Mouse (Mus musculus) urinary bladder, adult 2 months (tissue): ENCODE data around the gene Prkg1. TPM values are rescaled to one million over a fixed set of nuclear protein-coding genes. Genes with fewer than 3 reads are reported as not detected.
"Not testable (repeated sequence)": the region's sequence is repeated elsewhere in the genome, so short reads cannot be mapped to it uniquely, and the experiment has no call there.

Experiments used
- DNase-seq: peaks from one replicate; pipeline ENCODE4 v3.0.0; 2022; ENCODE audit warnings: low spot score
- polyA plus RNA-seq: library from polyadenylated mRNA; depleted of rRNA; stranded (reverse); fragments of >200 nt; gene quantifications from 2 replicates; pipeline ENCODE4 v1.2.3, GENCODE M21; 2012

The Prkg1 gene
- polyA plus RNA-seq, 1 experiment = 4.1 TPM

DNA sequence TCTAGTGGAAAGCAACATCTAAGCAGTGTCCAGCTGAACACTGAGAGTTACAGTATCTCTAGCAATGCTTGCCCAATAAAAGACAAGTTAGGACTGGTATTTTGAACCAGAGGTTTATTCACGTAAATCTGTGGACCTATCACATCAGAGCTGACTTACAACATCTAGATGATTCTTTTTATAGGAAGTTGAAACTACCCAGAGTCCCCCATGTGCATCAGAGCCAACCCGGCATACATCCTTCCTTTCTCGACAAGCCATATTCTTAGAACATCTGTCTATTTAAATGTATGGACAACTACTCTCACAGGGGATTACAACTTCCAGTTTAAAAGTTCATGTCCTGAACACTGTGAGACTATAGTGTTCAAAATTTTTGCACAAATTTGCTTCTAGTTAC lies 460.1 kb downstream of the Prkg1 start:
- DNase-seq = no peak

DNA sequence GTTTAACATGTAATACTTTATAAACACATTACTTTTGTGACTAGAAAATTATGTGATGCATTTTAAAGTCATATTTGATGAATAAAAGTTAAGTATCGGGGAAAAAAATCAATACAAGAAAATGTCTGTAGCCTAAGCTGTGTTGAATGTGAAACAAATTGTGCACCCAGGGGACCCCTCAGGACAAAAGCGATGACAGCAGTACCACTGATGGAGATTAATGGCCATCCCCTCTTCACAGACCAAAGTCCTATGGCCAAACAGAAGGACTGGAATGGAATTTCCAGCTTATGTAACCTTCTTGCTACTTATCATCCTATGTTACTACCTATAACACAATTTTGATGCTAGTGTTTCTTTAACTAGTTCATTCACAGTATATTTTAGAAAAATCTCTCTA lies 473.6 kb downstream of the Prkg1 start:
- no peak for DNase-seq

- no peak for DNase-seq
Measured at GRCm38 (mm10) chr19:31284581-31284980, 480.3 kb downstream of the Prkg1 start.

DNA sequence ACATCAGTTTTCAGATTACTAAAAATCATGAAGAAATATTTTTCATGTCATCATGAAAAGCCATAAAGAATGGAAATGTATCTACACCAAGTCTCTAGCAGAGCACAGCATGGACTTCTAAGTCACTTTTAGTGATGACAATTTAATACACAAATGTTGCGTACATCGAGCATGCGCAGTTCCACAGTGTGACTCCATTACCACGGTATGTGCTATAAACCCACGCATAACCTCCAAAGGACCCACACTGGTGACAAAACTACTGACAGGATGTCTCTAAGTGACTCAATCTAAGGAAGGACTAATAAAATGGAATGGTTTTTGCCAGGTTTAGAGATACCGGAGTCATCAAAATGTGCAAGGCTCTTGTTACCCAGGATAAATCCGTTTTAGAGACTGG lies 480.7 kb downstream of the Prkg1 start:
- DNase-seq = no peak

DNA sequence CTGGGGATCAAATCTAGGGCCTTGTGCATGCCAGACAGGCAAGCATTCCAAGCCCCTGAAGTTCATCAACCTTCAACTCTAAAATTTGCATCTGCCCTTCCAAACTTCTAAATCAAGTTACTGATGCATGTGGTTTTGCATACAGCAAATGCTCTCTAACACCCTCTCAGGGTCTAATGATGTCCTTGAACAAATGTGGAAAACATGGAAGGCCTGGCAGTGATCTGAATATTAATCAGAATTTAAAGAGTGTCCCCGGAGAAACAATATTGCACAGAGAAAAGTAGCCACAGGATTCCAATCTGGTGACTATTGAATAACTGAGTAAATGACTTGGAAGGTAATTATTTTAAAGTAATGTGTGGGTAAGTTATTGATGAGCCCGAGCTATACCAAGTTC lies 481.2 kb downstream of the Prkg1 start:
- DNase-seq = no peak

DNA sequence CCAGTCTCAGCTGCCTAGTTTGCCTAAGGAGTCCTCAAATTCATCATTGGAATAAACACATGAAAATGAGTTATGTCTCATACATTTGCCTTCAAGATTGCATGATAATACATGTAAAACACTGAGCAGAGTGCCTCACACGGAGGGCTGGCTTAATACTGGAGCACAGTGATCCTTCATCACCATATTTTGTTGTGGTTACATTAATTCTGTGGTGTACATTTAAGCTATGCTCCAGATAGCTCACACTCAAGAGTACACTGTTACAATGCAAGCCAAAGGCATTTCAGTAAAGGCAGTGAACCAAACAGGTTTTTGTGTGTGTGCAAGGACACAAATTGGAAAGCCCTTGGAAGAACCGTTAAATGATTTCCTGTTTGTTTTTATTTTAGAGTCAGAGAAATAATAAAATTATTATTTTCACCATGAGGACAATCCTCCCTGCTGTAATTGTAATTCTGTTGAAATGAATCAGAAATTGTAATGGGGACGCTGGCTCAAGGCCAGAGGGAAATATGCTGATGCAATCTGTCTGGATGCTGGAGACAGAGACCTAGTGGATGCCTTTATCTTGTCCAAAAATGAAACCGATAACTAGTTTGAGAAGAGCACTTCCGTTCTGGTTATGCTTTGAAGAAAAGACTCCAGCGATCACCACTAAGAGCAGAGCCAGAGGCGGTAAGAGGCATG lies 484.9 kb downstream of the Prkg1 start:
- no peak for DNase-seq

- DNase-seq = no peak
Measured at GRCm38 (mm10) chr19:31262438-31262837, 502.4 kb downstream of the Prkg1 start.

- no peak for DNase-seq
Measured at GRCm38 (mm10) chr19:31260494-31260893, 504.3 kb downstream of the Prkg1 start.

DNA sequence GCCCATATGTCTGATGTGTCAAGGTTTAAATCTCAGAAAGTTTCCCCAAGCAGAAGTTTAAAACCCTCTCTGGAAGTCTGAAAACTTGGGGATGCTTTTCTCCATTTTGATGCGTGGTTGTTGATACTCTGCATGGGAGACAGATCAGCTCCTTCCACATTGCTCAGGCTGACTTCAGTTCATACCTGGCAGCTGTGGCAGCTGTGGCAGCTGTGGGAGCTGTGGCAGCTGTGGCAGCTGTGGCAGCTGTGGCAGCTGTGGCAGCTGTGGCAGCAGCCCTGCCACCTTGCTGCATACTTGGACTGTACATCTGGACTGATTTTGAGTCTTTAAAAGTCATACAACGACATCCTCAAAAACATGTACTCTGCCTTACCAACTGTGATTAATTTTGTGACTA lies 509.1 kb downstream of the Prkg1 start:
- no peak for DNase-seq

GRCm38 (mm10) chr19:31232410-31232809 lies 532.4 kb downstream of the Prkg1 start:
- no peak for DNase-seq

GRCm38 (mm10) chr19:31228385-31228784 lies 536.4 kb downstream of the Prkg1 start:
- DNase-seq = no peak

- DNase-seq = no peak
Measured at GRCm38 (mm10) chr19:31223457-31223856, 541.4 kb downstream of the Prkg1 start.

- not testable (repeated sequence) for DNase-seq
Measured at GRCm38 (mm10) chr19:31219261-31219660, 545.6 kb downstream of the Prkg1 start.

DNA sequence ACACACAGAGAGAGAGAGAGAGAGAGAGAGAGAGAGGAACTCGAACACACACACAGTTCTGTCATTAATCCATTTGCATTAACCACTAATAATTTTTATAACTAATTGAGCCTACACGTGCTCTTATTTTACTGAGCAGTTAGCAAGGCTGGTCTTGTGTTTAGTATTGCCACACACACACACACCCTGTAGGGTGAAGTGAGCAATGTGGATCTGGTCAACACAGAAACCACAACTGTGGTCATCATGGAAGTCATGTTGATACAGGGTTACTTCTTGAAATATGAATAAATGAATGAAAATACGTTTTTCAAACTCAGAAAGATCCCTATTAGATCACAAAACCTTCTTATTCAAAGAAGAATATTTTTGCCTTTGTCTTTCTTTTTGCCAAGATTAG lies 554.0 kb downstream of the Prkg1 start:
- DNase-seq = no peak

DNA sequence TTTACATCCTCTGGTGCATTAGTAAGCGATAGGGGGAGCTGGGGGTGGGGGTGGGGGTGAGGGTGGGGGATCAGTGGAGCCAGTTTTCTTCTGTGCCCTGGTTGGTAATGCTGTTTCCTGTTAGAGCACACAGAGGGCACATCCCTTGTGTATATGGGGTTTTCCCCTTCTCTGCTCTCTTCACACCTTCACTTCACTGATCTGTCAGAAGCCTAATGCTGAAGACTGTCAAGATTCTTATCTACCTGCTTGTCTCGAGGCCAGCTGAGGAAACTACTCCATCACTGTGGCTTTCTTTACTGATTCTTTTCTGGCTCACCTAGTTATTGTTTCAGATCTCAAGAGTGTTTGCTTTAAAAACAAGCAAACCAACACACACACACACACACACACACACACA lies 554.4 kb downstream of the Prkg1 start:
- DNase-seq = no peak

DNA sequence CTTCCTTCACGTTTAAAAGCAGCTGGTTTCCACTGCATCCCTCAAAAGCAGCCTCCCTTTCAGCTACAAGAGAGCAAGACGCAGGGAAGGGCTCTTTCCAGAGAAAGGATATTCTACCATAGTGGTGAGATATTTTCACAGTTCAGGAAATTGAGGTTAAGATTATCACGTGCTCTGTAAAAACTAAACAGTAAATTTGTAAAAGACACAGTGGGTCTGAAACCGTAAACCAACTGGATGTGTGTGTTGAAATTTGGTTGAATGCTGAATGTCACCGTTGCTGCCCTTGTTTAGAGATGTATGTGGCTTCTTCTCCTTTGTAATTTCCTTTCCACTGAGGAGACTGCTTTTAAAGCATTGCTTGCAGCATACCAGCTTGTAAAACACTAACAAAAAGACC lies 565.2 kb downstream of the Prkg1 start:
- no peak for DNase-seq

GRCm38 (mm10) chr19:31198461-31198860 lies 566.4 kb downstream of the Prkg1 start:
- no peak for DNase-seq

DNA sequence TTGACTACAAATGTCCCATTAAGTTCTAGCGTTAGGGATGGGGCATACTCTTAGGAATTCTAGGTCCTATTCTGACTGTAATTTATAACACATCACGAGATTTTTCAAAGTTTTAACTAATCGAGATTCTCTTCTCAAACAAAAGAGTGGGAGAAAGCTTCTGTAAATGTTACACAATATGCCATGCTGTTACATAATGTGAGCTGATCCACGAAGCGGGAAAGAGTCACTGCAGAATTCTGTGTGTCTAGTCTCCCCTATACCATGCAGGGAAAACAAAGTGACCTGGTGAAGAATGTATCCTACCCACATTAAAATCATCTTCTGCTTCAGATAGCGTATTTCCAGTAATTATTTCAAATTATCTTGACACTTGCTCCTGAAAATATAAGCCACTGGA lies 567.8 kb downstream of the Prkg1 start:
- no peak for DNase-seq

DNA sequence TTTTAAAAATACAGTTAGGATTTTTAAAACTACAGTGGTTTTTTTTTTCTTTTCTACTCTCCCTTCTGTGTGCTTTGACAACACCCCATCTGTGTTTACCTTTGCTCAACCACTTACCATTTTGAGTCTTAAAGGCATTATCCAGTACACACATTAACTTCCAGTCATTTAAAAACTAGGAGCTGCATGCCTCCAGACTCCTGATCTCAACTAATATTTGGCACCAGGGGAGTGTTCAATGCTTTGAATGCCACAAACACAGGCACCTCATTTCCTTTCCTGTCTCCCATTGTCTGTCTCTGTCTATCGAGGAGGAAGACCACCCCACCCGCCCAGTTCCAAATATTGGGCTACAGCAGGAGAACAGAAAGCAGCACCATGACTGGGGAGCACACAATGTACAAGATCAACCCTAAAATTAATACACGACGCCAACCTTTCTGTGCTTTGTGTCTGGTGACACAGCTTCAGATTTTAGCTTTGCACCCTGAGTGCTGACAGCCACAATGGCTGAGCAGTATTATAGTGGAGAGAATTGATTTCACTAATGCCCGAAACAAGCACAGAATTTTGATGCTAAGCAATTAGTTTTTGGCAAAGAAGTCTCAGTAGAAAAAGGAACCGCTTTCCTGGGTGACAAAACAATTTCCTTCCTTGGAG lies 576.1 kb downstream of the Prkg1 start:
- DNase-seq = no peak

DNA sequence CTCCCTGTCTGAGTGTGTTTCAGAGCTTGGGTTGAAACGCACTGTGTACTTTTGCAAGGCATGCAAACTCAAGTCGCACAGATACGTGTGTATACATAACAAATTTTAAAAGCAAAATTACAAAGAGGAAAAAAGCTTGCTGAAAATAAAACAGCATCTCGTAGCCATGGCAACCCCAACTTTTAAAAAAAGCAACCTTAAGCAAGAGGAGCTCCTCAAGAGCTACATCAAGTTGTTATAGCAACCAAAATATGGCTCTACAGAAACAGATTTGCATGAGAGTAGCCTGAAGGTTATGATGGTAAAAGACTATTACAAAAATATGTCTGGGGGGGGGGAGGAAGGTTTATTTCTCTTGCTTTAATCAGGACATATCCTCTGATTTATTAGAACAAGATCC lies 584.1 kb downstream of the Prkg1 start:
- DNase-seq = no peak

GRCm38 (mm10) chr19:31177279-31177922 lies 587.4 kb downstream of the Prkg1 start:
- DNase-seq = no peak

GRCm38 (mm10) chr19:31170985-31171384 lies 593.8 kb downstream of the Prkg1 start:
- no peak for DNase-seq

- DNase-seq = no peak
Measured at GRCm38 (mm10) chr19:31158944-31159460, 605.8 kb downstream of the Prkg1 start.
